Mouse (Mus musculus) 3134 (cell line): ENCODE results near the gene Macrod2.

Experiments
- DNase-seq: peaks from one replicate; pipeline ENCODE4 v3.0.0-alpha.2; 2011; ENCODE audit warnings: low spot score; ENCODE audit not compliant: insufficient read length; ENCODE audit errors: extremely low read depth

The Macrod2 gene

DNA sequence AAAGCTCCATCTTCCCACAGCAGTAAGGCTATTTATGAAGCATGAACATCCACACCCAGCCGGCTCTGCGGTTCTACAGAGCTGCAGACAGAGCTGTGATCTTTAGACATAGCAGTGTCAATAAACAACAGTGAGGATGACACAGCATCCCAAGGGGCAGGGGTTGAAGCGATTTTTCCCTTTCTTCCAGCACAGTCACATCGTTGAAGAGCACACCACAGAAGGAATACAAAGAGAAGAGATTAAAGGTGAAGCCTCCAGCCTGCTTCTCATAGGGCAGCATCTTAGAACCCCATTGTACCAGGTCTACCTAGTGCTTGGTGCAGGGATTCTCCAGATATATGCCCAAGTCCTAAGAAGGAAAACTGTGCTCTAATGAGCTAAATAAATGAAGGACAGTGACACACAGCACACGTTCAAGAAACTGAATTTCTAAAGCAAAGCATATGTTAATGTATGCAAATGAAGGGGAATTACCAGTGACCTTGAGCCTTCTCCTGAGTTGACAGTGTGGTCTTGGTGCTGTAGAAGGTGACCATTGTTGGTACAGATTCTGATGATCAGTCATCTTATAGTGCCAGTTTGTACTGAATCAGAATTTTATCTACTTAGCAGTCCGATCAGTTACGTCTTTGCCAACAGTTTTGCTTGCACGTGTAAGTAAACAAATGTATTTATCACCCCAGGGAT is 1021.9 kb downstream of the Macrod2 start:
- DNase-seq, result no peak

DNA sequence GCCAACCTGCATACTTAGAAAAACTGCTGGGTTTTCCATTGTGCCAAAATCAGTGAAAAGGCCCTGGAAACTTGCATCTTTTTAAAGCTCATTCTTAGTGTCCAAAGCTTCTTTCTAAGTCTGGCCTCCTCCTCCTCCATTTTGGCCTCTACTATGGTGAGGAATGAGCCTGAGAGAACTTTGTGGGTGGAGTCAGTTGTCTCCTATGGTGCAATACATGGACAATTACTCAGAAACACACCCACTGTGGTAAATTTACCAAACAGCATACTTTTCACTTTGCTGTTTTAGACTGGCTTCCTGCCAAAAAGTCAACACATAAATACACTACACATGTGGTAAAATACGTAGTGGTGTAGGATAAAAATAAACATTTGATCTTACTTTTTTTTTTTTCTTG is 1024.7 kb downstream of the Macrod2 start:
- DNase-seq, result no peak

DNA sequence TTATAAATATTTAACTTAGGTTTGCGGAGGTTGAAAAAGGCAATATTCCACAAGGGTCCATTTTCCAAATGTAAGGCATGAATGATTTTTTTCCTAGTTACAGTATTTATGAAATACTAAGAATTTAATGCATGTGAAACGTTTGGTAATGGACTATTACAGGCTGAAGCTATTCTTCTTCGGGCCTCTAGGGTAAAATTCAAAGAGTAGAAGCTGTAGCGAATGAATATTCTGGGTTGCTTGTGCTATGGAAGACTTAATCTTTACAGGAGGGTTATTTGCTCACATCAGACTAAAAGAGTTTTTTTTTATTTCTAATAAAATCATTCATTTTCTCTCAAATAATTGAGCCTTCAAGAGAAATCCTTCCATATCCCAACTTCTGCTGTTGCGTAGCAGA is 1039.0 kb downstream of the Macrod2 start:
- no peak for DNase-seq

- DNase-seq, result no peak
These were observed 1039.8 kb downstream of the Macrod2 start for GRCm38 (mm10) chr2:141434731-141435570.

DNA sequence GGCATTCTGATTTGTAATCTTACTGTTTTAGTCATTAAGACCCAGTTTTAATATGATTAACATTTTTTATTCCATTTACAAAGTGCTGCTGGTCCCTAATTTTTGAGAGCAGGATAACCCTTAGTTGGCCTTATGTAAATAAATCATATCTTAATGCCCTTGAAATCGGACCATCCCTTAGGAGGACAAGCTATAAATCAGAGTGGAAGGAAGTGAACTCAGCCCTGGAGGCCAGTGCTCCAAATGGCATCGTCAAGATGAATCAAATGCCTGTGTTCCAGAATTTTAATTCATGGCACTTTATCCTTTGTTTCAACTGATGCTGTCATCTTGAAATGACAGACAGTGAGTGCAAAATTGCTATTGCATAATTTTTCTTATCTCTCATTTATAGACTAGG is 1046.8 kb downstream of the Macrod2 start:
- DNase-seq, result no peak

DNA sequence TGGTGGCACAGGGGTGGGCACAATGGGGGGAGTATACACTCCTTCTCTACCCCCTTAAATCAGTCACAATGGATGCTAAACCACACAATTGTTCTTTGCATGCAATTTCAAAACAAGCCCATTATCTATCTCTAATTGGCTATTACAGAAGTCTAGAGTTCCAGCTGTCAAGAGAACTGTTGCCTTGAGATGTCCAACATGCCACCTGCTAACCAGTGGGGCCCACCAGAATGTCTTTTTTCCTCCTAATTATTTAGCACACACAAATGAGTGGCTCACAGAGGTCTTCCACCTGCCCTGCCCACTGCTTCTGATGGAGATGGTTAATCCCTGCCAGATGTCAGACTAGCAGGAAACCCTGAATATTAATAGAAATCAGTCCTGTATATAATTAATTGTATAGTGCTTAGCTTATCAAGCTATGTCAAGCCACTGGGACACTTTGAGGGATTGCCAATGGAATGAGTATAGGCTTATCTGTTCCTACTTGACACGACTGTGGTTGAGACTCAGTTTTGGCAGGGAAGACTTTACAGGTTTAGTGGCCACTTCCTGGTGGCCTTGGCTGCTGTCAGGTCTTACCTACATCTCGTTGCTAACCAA is 1054.1 kb downstream of the Macrod2 start:
- no peak for DNase-seq

DNA sequence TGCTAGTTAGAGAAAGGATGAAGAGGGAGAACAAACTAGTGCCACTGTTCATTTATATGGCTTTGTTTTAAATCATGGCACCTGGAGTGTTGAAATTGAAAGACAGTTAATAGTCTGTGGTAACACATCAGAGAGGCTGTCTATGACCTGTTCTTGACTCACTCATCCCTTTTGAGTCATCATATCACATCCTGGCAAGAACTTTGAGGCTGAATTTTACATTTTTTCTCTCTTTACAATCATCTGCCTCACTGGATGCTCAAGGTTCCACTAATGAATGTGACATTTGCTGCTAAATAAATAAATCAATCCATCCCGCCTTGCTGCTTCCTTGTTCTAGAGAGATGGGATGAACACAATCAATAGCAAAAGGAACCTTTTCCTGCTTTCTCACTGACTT is 1068.8 kb downstream of the Macrod2 start:
- DNase-seq, result no peak

DNA sequence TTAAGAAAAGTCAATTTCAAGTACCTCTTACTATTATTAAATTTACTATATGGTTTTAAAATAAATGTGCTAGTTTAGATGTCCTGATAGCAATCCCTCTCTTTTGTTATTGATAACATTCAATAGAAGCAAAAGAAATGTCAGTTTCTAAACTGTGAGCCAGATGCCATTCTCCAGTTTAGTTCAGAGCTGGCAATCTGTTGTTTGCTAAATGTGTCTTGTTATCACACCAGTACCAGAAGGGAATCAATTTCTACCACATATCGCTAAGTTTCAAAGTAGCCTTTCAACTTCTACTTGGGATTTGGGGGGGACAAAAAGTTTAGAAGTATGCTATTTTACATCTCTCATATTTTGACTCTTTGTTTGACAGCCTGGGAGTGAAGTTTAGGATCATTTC is 1077.7 kb downstream of the Macrod2 start:
- DNase-seq, result no peak

GRCm38 (mm10) chr2:141477585-141477984 is 1082.5 kb downstream of the Macrod2 start:
- no peak for DNase-seq

- no peak for DNase-seq
These were observed 1095.4 kb downstream of the Macrod2 start for GRCm38 (mm10) chr2:141490518-141490917.

GRCm38 (mm10) chr2:141505451-141505850 is 1110.3 kb downstream of the Macrod2 start:
- no peak for DNase-seq

- no peak for DNase-seq
These were observed 1113.1 kb downstream of the Macrod2 start for GRCm38 (mm10) chr2:141507929-141508897.

- DNase-seq, result no peak
These were observed 1119.9 kb downstream of the Macrod2 start for GRCm38 (mm10) chr2:141514976-141515375.

- DNase-seq, result no peak
These were observed 1127.0 kb downstream of the Macrod2 start for GRCm38 (mm10) chr2:141522081-141522480.

DNA sequence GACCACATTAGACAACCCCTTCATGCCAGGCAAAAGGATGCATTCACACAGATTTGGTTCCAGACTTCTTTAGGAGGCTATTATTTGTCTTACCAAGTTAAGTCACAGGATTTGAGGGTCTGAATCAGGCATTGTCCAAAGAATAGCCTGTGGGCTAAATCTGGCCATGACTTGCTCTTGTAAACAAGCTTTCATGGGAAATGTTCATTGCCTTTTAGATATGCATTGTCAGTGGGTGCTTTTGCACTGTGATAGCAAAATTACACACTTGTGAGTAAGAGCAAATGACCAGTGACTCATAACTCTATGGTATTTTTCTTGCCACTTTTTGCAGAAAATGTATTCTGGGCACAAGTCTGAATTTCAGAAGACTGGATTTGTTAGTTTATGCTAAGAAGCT is 1150.8 kb downstream of the Macrod2 start:
- no peak for DNase-seq

GRCm38 (mm10) chr2:141551701-141552100 is 1156.6 kb downstream of the Macrod2 start:
- DNase-seq, result no peak

GRCm38 (mm10) chr2:141556747-141557146 is 1161.6 kb downstream of the Macrod2 start:
- no peak for DNase-seq

DNA sequence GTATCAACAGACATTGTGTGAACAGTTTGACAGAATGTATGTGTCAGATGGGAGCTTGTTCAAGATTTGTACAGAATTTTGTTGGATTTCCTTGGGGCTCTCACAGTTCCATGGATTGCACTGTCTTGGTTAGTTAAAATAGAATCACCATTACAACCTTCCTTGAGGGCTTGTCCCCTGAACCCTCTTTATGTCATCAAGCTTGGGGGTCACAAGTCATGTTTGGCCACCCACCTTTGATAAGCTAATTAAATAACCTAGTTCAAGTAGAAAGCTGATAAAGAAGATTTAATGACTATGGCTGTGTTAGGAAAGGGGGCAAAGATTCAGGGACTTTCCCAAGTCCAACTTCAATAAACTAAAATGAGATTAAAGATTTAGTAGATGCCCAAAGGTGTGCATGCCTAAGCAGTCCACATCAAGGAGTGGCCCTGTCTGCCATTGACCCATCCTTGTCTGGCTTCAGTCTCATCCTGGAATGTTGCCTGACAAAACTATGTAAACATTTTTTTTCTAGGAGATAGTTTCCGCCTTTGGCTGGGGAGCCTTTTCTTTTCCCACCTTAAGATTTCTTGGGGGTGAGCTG is 1163.2 kb downstream of the Macrod2 start:
- no peak for DNase-seq

GRCm38 (mm10) chr2:141565986-141566385 is 1170.9 kb downstream of the Macrod2 start:
- DNase-seq, result no peak

- DNase-seq, result no peak
These were observed 1176.3 kb downstream of the Macrod2 start for GRCm38 (mm10) chr2:141571360-141571759.
